Mouse (Mus musculus): ENCODE results near the gene Olfr1329. TPM values are rescaled to one million over a fixed set of nuclear protein-coding genes. Genes with fewer than 3 reads are reported as not detected.
A peak's percentile ranks its signal among the peaks of the same experiment; 100 is the strongest.
"Not testable (repeated sequence)": the region's sequence is repeated elsewhere in the genome, so short reads cannot be mapped to it uniquely, and the experiment has no call there.

The Olfr1329 gene
- not detected in 2 replicates for polyA plus RNA-seq (2014; fragmentation: Nextera tagmentation; extraction: Ambion mirVana)

GRCm38 (mm10) chr4:118917365-118917764 is at the start of gene Olfr1329:
Olfr1329 (minus strand) TSS chr4:118917465.
- WGBS = 63% methylated on average over 2 of the region's 2 CpGs
- H3K9me3 ChIP-seq (ENCODE audit: control insufficient read depth, low read length); ATAC-seq (ENCODE audit: low read depth): not testable (repeated sequence)

DNA sequence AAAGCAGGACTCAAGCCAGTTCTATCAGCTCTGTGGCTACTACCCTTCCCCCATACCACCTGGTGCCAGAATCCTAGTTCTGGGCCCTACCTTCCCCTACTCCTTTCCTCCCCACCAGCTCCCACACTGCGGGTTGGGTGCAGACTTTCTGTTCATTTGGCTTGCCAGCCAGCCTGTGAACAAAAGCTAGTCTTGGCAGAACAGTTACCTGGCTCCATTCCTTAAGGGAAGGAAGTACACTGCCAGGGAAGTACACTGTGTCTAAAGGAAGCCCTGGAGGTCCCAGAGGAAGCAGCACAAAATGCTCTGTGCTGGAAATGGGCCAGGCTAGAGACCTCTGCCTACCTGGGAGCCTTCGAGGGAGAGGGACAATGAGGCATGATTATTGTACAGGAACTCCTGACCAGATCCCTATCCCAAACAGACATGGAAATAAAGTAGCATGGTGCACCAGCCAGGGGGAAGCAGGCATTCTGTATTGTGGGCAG is 43.9 kb upstream of the Olfr1329 start, which contains the start of gene Lao1:
Gene Lao1, plus strand, starts transcription at position 438 of the 488 bp plus-strand sequence.
- Histone ChIP-seq H3K27ac (replicated peaks; ENCODE audit: low read depth, low read length) (no peak within 1 kb of the TSS), H3K36me3 (ENCODE audit: control insufficient read depth, insufficient read depth, low read length) (no peaks in the 10 kb centered on the region), H3K9ac (ENCODE audit: low read depth, low read length) (no peak within 1 kb of the TSS), H3K27me3 (replicated peaks; ENCODE audit: control insufficient read depth, insufficient read depth, low read length) (no peaks in the 10 kb centered on the region), H3K9me3 (ENCODE audit: control insufficient read depth, low read length) (no peaks in the 10 kb centered on the region), H3K4me3 (ENCODE audit: low read depth, low read length) (no peak within 1 kb of the TSS), H3K4me2 (ENCODE audit: low read depth, low read length) (no peak within 1 kb of the TSS), H3K4me1 (ENCODE audit: control insufficient read depth, insufficient read depth, low read length) (no peaks in the 10 kb centered on the region)
- WGBS = 85% methylated on average over 2 of the region's 2 CpGs
- no peak for ATAC-seq (ENCODE audit: low read depth)
- no peak for DNase-seq (ENCODE audit: low spot score)

More at GRCm38 (mm10) chr4:118917365-118917764, at the start of gene Olfr1329:
- not testable (repeated sequence) for H3K4me2 ChIP-seq (ENCODE audit: low read depth, low read length); DNase-seq (ENCODE audit: low spot score); H3K27me3 ChIP-seq (replicated peaks; ENCODE audit: control insufficient read depth, insufficient read depth, low read length); H3K4me3 ChIP-seq (ENCODE audit: low read depth, low read length); H3K27ac ChIP-seq (replicated peaks; ENCODE audit: low read depth, low read length); H3K4me1 ChIP-seq (ENCODE audit: control insufficient read depth, insufficient read depth, low read length); H3K36me3 ChIP-seq (ENCODE audit: control insufficient read depth, insufficient read depth, low read length); H3K9ac ChIP-seq (ENCODE audit: low read depth, low read length)

DNA sequence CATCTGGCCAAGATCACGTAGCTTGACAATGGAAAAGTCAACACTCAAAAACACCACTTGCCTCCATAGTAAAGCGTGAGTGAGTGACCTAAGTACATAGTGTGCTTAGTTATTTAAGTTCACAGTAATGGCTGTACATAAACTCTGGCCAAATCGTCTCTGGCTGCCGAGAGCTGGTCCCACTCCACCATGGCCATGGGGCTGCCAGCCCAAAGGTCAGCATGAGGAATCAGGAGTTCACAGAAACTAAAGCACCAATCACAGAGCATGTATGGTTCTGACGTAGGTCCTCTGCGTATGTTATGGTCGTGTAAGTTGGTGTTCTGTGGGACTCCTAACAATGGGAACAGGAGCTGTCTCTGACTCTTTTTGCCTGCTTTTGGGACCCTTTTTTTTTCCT is 41.5 kb upstream of the Olfr1329 start:
- 81% methylated on average over 7 of the region's 7 CpGs for WGBS
- Histone ChIP-seq H3K9me3 (ENCODE audit: control insufficient read depth, low read length) (no peaks in the 10 kb centered on the region), H3K27me3 (replicated peaks; ENCODE audit: control insufficient read depth, insufficient read depth, low read length) (no peaks in the 10 kb centered on the region), H3K27ac (replicated peaks; ENCODE audit: low read depth, low read length) (no peak overlapping the region), H3K4me2 (ENCODE audit: low read depth, low read length) (no peak overlapping the region), H3K4me1 (ENCODE audit: control insufficient read depth, insufficient read depth, low read length) (no peaks in the 10 kb centered on the region), H3K4me3 (ENCODE audit: low read depth, low read length) (no peak overlapping the region), H3K36me3 (ENCODE audit: control insufficient read depth, insufficient read depth, low read length) (no peaks in the 10 kb centered on the region), H3K9ac (ENCODE audit: low read depth, low read length) (no peak overlapping the region)
- no peak for ATAC-seq (ENCODE audit: low read depth)
- no peak for DNase-seq (ENCODE audit: low spot score)

DNA sequence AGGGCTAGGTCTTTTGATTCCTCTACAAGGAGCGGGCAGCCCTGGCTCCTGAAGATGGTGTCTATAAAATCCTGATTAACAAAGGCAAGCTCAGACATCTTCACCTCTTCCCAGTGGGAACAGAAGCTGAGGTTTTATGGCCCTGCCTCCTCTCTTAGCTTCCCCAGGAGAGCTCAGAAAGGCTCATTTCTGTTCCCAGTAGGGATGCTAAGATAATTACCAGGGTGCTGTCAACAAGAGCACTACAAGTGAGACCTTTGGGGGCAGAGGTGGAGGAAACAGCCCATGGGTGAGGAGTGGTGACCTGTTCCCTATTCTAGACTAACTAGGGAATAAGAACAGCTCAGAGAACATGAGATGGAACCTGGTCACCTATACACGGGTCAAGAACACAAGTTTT is 21.2 kb upstream of the Olfr1329 start, which contains the start of gene Olfr1328:
Gene Olfr1328, minus strand, starts transcription at position 101 of the 400 bp plus-strand sequence.
- no peaks in the 10 kb centered on the region for H3K36me3 ChIP-seq (ENCODE audit: control insufficient read depth, insufficient read depth, low read length)
- ATAC-seq (ENCODE audit: low read depth) = no peak
- 71% methylated on average over 2 of the region's 2 CpGs for WGBS
- DNase-seq (ENCODE audit: low spot score) = no peak
- H3K4me3 ChIP-seq (ENCODE audit: low read depth, low read length) = no peak within 1 kb of the TSS
- no peak within 1 kb of the TSS for H3K9ac ChIP-seq (ENCODE audit: low read depth, low read length)
- H3K4me1 ChIP-seq (ENCODE audit: control insufficient read depth, insufficient read depth, low read length) = no peaks in the 10 kb centered on the region
- H3K27ac ChIP-seq (replicated peaks; ENCODE audit: low read depth, low read length) = no peak within 1 kb of the TSS
- no peaks in the 10 kb centered on the region for H3K27me3 ChIP-seq (replicated peaks; ENCODE audit: control insufficient read depth, insufficient read depth, low read length)
- H3K9me3 ChIP-seq (ENCODE audit: control insufficient read depth, low read length) = no peaks in the 10 kb centered on the region
- no peak within 1 kb of the TSS for H3K4me2 ChIP-seq (ENCODE audit: low read depth, low read length)

- H3K27me3 ChIP-seq (replicated peaks; ENCODE audit: control insufficient read depth, insufficient read depth, low read length); H3K4me1 ChIP-seq (ENCODE audit: control insufficient read depth, insufficient read depth, low read length); H3K4me3 ChIP-seq (ENCODE audit: low read depth, low read length); H3K4me2 ChIP-seq (ENCODE audit: low read depth, low read length); H3K9me3 ChIP-seq (ENCODE audit: control insufficient read depth, low read length); DNase-seq (ENCODE audit: low spot score); H3K9ac ChIP-seq (ENCODE audit: low read depth, low read length); H3K36me3 ChIP-seq (ENCODE audit: control insufficient read depth, insufficient read depth, low read length); H3K27ac ChIP-seq (replicated peaks; ENCODE audit: low read depth, low read length); ATAC-seq (ENCODE audit: low read depth): not testable (repeated sequence)
- WGBS = 75% methylated on average over 3 of the region's 3 CpGs
These were observed 14.1 kb upstream of the Olfr1329 start for GRCm38 (mm10) chr4:118931326-118931725.

GRCm38 (mm10) chr4:118901981-118902380 is 15.3 kb downstream of the Olfr1329 start:
- Histone ChIP-seq H3K9me3 (ENCODE audit: control insufficient read depth, low read length) (no peaks in the 10 kb centered on the region), H3K9ac (ENCODE audit: low read depth, low read length) (no peak overlapping the region), H3K4me1 (ENCODE audit: control insufficient read depth, insufficient read depth, low read length) (no peaks in the 10 kb centered on the region), H3K4me2 (ENCODE audit: low read depth, low read length) (no peak overlapping the region), H3K4me3 (ENCODE audit: low read depth, low read length) (no peak overlapping the region), H3K36me3 (ENCODE audit: control insufficient read depth, insufficient read depth, low read length) (no peaks in the 10 kb centered on the region), H3K27ac (replicated peaks; ENCODE audit: low read depth, low read length) (no peak overlapping the region), H3K27me3 (replicated peaks; ENCODE audit: control insufficient read depth, insufficient read depth, low read length) (no peaks in the 10 kb centered on the region)
- DNase-seq (ENCODE audit: low spot score) (peak; percentile 14), ATAC-seq (ENCODE audit: low read depth) (no peak)
- WGBS = 61% methylated on average over 2 of the region's 2 CpGs

- Histone ChIP-seq H3K27ac (replicated peaks; ENCODE audit: low read depth, low read length) (no peak within 1 kb of the TSS), H3K36me3 (ENCODE audit: control insufficient read depth, insufficient read depth, low read length) (no peaks in the 10 kb centered on the region), H3K4me3 (ENCODE audit: low read depth, low read length) (no peak within 1 kb of the TSS), H3K9me3 (ENCODE audit: control insufficient read depth, low read length) (no peaks in the 10 kb centered on the region), H3K4me2 (ENCODE audit: low read depth, low read length) (no peak within 1 kb of the TSS), H3K4me1 (ENCODE audit: control insufficient read depth, insufficient read depth, low read length) (no peaks in the 10 kb centered on the region), H3K27me3 (replicated peaks; ENCODE audit: control insufficient read depth, insufficient read depth, low read length) (no peaks in the 10 kb centered on the region), H3K9ac (ENCODE audit: low read depth, low read length) (no peak within 1 kb of the TSS)
- DNase-seq (ENCODE audit: low spot score) = no peak
- WGBS = 71% methylated on average over 1 of the region's 1 CpGs
- ATAC-seq (ENCODE audit: low read depth) = no peak
These were observed 29.0 kb downstream of the Olfr1329 start, which contains the start of gene Olfr1330 for GRCm38 (mm10) chr4:118888297-118888696. Olfr1330 (plus strand) TSS chr4:118888597.

DNA sequence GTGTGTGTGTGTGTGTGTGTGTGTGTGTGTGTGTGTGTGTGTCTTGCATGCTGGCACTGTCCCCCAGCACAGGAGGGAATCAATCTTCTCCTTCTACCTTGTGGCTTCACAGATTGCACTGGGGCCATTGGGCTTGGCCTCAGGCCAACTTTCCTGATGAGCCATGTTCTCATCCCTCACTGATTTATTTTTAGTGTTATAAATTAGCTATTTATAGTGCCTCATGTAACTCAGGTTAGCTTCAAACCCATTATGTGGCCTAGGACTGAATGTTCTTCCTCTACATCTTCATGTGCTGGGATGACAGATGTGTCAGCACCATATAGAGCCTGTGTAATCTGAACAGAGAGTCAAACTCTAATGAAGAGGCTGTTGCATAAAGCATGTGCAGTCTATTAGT is 49.7 kb downstream of the Olfr1329 start:
- H3K36me3 ChIP-seq (ENCODE audit: control insufficient read depth, insufficient read depth, low read length) = no peaks in the 10 kb centered on the region
- ATAC-seq (ENCODE audit: low read depth) (no peak), DNase-seq (ENCODE audit: low spot score) (no peak)
- no peak overlapping the region for H3K4me3 ChIP-seq (ENCODE audit: low read depth, low read length)
- no peaks in the 10 kb centered on the region for H3K27me3 ChIP-seq (replicated peaks; ENCODE audit: control insufficient read depth, insufficient read depth, low read length)
- H3K27ac ChIP-seq (replicated peaks; ENCODE audit: low read depth, low read length) = no peak overlapping the region
- H3K4me1 ChIP-seq (ENCODE audit: control insufficient read depth, insufficient read depth, low read length) = no peaks in the 10 kb centered on the region
- H3K9me3 ChIP-seq (ENCODE audit: control insufficient read depth, low read length) = no peaks in the 10 kb centered on the region
- no peak overlapping the region for H3K4me2 ChIP-seq (ENCODE audit: low read depth, low read length)
- H3K9ac ChIP-seq (ENCODE audit: low read depth, low read length) = no peak overlapping the region
